Mouse (Mus musculus): ENCODE measurements around the gene Plod1.

The Plod1 gene

DNA sequence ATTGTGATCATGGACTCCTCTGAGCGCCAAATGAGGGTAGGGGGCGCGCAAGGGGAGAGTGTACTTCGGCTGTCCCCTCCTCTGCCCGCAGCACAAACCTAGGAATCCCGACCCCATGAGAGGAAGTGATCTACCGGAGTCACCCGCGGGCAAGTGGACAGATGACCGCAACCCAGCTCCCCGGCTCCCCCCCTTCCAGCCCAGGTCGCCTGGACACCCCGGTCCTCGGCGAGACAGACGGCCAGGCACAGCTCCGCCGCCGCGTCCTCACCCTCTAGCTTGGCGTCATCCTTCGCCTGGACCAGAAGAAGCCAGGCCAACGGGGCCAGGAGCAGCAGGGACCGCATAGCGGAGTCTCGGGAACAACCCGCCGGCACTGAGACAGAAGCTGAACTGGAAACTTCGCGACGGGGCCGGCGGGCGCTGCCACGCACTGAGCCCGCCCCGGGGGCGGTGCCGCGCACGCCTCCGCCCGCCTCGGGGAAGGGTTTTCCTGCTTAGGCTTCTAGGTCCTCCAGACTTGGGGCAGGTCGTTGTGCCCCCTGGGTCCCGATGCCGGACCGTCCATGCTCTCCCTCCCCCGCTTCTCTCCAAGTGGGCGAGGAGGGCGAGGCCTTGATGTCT lies at the start of gene Plod1:
Gene Plod1 (minus strand): TSS at position 437 of the 624 bp plus-strand sequence.
- DNase-seq (ENCODE audit: low spot score in 2 of 2) = peak; percentile 52 to 71

DNA sequence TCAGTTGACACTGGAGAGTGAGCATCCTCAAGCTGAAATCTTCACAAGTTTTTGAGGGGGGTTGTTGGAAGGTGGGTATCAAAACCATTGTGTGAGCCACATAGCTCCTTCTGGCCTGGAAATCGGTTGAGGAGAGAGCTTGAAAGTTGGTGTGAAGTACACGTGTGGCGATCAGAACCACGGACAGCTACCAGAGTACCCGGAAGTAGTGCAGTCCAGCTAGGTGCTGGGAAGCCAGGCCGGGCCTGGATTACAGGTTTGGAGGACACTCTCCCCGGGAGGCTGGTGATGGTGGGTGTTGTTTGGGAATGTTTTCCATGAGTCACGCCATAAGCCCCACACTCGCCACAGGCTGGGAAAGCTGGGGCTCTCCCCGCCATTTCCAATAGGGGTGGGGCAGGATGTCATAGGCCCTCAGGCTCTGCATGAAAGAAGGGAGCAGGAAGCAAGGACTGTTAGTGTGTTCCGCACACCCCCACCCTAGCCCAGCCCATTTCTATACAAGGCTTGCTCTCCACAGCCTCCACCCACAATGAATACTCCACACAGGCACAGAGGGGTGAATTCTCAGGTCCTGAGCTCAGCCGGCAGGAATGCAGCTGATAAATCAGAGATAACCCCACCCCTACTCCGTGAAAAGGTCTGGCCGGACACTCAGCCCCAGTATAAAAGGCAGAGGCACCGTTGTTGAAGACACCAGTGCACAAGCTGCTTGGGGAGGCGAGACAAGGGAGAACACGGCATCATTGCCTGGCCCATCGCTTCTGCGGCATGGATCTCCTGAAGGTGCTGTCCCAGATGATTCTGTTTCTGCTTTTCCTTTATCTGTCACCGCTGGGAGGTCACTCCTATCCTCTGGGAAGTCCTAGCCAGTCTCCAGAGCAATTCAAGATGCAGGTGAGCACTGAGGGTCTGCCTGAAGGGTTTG lies 48.9 kb upstream of the Plod1 start, which contains the start of gene Nppb:
Gene Nppb (plus strand): TSS at position 584 of the 928 bp plus-strand sequence.
- DNase-seq (ENCODE audit: low spot score in 2 of 2) = no peak

DNA sequence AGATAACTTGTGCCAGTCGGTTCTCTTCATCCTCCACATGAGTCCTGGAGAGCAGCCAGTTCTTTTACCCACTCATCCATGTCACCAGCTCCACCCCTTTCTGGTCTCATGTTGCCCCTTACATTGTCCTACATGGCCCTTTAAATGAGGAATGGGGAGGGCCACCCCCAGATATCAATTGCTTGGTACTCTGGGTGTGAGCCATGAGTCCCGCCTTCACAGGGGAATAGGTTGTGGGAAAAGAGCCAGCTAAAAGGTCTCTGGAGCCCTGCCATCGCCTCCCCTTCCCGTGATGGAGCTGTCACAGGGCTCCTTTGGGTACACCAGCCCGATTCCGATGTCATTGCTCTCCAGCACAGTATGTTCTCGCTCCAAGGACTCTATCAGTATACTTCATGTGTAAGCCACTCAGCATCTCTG lies 42.9 kb upstream of the Plod1 start:
- DNase-seq (ENCODE audit: low spot score in 2 of 2) = no peak

DNA sequence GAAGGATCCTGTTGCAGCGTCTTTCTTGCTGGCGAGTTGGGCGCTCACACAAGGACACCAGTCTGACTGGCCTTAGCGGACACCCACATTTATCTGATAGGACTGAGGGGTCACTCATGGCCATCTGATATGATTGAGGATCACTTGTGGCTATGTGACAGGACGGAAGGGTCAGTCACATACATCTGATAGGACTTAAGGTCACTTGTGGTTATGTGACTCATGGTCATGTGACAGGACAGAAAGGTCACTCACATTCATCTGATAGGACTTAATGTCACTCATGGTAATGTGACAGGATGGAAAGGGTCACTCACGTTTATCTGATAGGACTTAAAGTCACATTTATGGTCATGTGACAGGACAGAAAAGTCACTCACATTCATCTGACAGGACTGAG lies 41.8 kb upstream of the Plod1 start:
- no peak for DNase-seq (ENCODE audit: low spot score in 2 of 2)

DNA sequence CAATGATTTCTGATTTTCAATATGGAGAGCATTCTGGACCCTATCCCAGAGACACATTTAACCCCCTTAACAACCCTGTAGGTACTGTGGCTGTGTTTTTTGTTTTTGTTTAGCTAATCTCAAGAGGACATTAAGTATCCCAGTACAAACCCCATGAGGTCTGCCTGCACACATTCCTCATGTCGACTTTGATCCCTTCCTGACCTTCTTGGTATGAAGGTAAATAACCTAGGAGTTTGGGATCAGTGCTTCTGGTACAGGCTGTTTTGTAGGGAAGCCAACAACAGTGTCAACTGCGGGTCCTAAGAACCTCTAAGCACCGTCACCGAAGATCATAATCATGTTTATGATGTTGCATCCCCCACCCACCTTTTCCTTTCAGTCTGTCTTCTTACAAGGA lies 41.2 kb upstream of the Plod1 start:
- DNase-seq (ENCODE audit: low spot score in 2 of 2) = no peak

DNA sequence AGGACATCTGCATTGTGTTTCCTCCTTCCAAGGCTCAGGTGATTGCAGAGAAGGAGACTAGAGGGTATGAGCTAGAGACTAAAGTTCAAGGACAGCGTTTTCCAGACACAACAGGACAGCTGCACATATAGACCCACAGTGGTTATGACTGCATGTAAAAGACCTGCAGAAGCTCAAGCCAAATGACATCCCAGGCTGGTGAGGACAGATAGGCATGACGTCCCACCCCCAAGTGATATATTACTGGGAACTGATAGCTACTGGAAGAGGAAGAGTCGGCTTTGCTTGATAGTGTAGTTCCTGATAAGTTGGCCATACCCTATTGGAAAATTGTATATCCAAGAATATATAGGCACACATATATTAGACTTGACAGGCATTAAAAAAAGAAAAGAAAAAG lies 39.7 kb upstream of the Plod1 start:
- no peak for DNase-seq (ENCODE audit: low spot score in 2 of 2)

DNA sequence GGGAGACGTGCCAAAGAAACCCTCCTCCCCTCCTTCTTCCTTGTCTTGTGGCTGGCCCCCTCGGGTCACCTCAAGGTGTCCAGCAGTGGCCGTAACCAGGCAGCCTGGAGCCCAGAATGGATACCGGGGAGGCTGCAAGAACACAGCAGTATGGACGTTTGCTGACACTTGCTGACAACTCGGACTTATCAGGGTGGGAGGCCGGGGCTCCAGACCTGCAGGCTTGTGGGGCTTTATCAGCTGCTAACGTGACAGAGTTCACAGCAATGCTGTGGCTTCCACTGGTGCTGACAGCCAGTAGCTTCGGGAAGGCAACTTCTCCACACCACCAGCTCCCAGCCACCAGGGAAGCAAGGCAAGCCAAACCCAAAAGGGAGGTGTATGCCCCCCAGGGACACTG lies 32.8 kb upstream of the Plod1 start:
- DNase-seq (ENCODE audit: low spot score in 2 of 2) = no peak

DNA sequence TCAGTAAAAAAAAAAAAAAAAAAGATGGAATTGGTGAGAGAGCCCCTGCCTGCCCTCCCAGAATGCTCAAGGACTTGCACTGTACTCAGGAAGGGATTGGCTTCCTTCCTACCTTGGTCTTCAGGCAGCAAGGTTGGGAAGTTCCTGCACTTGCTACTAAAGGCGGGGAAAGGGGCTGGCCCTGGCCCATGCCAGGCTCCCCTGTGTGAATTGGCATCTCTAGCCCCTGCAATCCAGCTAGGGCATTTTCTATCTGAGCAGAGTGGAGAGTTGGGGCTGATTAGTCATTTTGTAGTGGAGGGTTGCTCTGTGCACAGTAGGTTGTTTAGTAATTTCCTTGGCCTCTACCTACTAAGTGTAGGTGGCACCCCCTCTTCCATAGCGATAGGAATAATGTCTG lies 32.2 kb upstream of the Plod1 start:
- no peak for DNase-seq (ENCODE audit: low spot score in 2 of 2)

DNA sequence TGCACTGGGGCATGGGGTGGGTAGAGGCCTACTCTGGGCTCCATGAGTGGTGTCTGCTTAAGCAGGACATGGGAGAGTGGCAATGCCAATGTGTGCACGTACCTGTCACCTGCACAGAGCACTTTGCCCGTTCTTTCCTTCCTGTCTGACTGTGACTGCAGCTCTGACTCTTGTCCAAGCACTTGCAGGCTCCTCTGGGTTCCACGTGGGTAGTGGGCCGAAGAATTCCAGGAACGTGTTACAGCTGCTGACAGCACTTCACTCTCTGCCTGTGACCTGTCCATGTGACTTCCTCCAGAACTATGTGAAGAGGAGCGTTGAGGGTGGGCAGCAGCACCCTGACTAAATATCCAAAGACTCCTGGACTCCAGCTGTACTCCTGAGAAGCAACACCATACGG lies 29.1 kb upstream of the Plod1 start:
- no peak for DNase-seq (ENCODE audit: low spot score in 2 of 2)

DNA sequence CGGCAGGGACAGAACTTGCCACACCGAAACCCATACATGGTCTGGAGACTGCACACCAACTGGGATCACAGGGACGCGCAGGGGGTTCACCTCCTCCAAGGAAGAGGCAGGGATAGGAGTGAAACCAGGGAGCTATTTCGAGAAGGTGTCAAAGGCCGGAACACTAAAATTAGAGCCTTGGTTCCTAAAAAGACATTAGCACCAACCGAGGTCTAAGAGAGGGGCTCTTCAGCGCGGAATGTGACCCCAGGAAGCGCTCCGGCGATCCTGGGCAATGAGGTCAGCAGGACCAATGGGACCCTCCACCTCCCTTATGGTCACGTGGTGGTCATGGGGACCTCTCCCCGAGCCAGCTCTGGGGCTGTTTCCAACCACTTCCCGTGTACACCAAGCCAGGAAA lies 27.1 kb upstream of the Plod1 start:
- DNase-seq (ENCODE audit: low spot score in 2 of 2) = no peak

DNA sequence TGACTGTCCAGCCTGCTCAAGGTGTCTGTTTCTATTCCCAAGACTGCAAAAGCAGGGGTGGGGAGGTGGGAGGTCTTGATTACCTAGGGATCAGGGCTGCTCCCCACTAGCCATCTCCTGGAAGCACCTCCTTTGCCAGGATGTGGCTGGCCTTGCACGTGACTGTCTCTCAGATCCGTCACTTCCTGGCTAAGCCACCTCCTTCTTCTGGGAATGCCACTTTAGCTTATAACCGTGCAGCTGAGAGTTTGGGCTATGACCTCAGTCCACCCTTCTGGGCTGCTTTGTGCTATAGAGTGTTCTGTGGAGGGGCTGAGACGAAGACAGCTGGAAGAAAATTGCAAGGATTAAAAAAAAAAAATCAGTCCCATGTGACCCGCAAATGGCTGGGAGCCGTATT lies 26.2 kb upstream of the Plod1 start:
- DNase-seq (ENCODE audit: low spot score in 2 of 2) = no peak

DNA sequence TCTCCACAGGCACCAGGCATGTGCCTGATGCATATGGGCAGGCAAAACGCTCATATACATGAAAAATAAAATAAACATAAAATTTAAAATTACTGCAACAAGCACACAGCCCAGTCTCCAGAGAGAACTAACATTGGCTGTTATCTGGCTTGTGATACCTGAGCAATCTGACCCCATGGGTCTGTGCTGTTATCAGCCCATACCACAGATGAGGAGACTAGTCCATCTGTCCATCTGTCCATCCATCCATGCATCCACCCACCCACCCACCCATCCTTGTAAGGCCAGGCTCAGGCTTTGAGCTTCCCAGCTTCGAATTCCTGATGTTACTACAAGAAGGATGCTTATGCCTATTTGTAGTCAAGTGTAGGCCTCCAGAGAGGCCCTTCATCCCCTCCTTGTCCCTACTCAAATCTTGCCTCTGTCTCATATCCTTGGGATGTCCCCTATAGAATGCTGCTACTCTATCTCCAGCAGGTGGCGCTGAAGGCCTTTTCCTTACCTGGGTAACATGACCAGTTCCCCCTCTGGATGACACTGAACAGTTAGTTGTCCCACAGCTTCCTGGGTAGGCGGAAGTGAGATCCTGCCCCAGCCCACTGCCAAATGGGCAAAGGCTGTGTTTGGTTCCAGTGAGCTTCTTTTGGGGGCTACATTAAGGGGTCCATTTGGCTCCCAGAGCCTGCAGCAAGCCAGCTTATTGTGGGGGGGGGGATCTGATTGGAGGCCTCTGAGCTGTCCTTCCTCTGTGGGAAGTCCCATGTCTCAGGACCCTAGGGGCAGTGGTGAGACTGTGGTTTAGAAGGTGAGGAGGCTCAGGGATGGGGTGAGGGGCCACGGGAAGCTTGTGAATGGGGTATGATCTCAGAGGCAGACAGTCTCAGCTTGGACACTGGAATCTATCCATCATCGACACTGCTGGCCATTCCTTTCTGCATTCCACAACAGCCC lies 23.6 kb upstream of the Plod1 start:
- DNase-seq (ENCODE audit: low spot score in 2 of 2) = no peak

DNA sequence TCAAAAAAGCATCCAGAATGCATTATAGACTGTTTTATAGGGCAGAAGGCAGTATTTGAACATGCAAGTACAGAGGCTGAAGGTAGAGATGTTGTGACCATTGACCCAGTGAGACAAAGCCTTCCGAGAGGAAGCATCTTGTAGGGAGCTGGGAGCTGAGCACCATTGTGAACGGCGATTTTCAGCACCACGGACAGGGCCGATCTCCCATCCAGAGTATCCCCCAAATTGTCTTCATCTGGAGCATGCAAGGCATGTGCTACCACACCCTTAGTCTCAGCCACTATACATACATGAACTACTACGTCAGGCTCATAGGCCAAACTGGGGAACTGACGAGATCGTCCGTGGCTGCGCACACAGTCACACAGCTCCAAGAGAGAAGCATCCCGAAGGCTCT lies 20.6 kb upstream of the Plod1 start:
- no peak for DNase-seq (ENCODE audit: low spot score in 2 of 2)

DNA sequence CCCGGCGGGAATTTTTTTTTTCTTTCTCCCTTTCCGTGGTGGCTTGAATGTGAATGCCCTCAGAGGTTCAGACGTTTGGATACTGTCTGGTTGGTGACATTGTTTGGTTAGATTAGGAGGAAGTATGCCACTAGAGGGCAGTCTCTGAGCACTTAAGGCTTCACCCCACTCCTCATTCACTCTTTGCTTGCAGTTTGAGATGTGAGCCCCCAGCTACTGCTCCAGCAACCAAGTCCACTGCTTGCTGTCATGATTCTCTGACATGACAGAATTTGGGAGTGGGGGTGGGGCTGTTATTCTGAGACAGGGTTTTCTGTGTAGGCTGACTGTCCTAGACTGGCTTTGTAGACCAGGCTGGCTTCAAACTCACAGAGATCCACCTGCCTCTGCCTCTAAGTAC lies 17.0 kb upstream of the Plod1 start:
- no peak for DNase-seq (ENCODE audit: low spot score in 2 of 2)

DNA sequence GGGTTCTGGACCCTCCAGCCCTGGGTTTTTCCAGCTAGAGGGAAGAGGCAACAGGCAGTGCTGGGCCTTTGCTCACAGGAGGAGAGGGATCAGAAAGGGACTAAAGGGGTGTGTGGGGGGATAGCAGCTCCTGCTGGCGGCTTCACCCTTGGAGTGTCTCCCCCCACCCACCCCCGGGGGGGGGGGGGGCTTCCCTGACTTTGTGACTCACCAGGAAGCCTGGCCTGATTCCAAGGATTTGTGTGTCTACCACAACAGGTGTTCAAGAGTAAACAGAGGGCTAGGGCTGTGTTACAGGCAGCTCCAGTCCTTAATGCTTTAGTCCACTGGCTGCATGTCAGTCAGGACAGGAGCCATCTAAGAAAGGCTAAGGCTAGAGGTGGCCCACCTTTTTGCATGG lies 10.9 kb upstream of the Plod1 start:
- no peak for DNase-seq (ENCODE audit: low spot score in 2 of 2)

DNA sequence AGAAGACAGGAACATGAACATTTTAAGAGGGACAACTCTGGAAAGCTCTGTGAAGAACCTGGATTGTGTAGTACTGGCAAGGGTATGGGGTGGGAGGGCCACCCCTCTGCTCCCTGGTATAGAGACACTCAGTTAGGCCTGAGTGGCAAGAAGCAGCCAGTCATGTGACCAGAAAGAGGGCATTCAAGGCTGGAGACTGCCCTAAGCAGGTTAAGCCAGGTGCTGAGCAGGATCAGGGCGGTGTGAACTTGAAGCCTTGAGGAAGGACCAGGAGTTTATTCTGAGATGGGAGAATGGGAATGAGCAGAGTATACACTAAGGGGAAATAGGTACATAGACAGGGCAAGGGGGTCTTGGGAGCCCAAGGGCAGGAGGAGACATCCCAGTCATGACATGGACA lies 6.4 kb upstream of the Plod1 start:
- no peak for DNase-seq (ENCODE audit: low spot score in 2 of 2)

DNA sequence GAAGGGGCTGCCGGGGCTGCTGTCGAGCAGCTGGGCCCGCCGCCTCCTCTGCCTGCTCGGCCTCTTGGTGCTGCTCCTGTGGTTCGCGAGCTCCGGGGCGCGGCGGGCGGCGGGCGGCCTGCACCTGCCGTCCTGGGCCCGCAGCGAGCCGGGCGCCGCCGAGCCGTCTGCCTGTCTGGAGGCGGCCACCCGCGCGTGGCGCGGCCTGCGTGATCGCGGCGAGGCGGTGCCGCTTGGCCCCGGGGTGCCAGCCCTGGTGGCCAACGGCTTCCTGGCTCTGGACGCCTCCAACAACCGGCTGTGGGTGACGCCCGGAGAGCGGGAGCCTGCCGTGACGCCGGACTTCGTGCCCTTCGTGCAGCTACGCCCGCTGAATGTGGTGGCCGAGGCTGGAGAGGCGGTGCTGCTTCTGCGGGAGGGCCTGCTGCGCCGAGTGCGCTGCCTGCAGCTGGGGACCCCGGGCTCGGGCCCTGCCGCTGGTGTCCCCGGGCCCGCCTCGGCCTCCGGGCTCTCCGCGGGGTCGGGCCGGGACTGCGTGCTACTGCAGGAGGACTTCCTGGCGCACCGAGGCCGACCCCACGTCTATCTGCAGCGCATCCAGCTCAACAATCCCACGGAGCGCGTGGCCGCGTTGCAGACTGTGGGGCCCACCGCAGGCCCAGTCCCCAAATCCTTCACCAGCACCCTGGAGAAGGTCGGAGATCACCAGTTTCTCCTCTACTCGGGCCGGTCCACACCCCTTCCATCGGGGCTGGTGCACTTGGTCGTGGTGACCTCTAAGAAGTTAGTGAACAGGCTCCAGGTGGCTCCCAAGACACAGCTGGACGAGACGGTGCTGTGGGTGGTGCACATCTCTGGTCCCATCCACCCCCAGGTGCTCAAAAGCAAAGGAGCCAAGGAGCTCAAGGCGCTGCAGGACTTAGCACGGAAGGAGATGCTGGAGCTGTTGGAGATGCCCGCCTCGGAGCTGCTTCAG lies 4.8 kb upstream of the Plod1 start:
- peak in 1 of 2 experiments; percentile 26 for DNase-seq (ENCODE audit: low spot score in 2 of 2)

DNA sequence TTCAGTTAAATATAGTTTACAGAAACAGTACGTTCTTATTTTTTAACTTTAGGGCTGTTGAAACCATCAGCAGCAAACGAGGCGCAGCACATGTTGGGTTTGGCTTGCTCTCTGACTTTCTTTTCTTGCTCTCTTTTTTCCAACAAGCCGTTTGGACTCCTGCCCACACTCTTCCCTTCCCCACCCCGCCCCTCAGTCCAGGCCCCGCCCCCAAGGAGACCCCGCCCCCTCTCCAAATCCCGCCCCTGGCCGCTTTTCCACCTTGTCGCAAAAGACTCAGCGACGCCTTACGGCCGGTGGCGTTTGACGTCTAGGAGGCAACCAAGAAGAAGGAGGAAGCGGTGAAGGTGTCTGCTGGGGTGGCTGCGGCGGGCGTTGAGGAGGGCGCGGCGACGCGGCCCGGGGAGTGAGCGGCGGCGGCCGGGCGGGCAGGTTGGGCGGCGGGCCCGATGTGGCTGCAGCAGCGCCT lies 4.0 kb upstream of the Plod1 start, which contains the start of gene 2510039O18Rik:
Gene 2510039O18Rik (plus strand): TSS at position 320 of the 469 bp plus-strand sequence.
- DNase-seq (ENCODE audit: low spot score in 2 of 2) = peak; percentile 76 to 77

DNA sequence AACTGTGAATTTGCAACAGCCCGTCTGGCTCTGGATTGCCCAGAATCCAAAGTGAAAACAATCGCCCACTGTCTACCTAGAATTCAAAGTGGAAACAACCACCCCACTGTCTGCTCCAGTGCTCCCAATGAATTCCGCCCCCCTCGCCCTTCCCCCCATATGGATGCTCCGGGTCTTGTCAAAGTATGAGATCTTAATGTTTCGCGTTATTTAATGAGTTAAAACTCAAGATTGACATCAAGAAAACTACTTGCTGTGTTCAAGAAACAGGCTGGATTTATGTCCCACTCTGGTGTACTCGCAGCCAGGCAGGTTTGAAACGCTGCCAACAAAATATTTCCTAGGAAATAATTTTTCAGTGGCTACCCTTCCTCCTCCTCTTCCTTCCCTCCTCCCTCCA lies 3.5 kb upstream of the Plod1 start:
- DNase-seq (ENCODE audit: low spot score in 2 of 2) = no peak

Measured in frontal cortex, postnatal 14 days (tissue).